Mouse (Mus musculus): ENCODE data around the gene Adora3. TPM values are rescaled to one million over a fixed set of nuclear protein-coding genes. Genes with fewer than 3 reads are reported as not detected.
A peak's percentile ranks its signal among the peaks of the same experiment; 100 is the strongest.
"Not testable (repeated sequence)": the region's sequence is repeated elsewhere in the genome, so short reads cannot be mapped to it uniquely, and the experiment has no call there.

The Adora3 gene
- total RNA-seq, 1 experiment from 2014 or later: 7.1 TPM

GRCm38 (mm10) chr3:105920743-105921142, 50.1 kb downstream of the Adora3 start:
- not testable (repeated sequence) for ATAC-seq (replicated peaks; ENCODE audit: insufficient number of reproducible peaks, low FRiP score, low TSS enrichment, poor library complexity, severe bottlenecking)

DNA sequence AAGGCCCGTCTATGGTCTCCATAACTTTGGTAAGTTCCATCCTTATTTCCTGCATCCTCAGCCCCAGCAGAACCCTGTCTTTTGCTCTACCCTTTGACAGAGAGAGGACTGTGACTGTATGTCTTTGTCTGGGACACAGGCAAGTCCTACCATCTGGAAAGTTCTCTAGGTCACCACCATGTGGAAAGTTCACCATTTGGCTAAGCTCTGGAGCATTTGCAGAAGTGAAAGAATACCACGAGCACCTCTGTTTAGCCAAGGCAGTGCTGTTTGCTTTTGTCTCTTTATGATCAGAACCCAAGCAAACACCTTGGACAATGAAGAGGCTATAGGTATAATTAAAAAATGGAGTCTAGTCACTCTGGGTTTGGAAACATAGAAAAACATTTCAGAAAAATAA, 51.3 kb downstream of the Adora3 start:
- 0 out of 2 replicates have a peak, but pooled peaks have one; percentile 23 for ATAC-seq (replicated peaks; ENCODE audit: insufficient number of reproducible peaks, low FRiP score, low TSS enrichment, poor library complexity, severe bottlenecking)

GRCm38 (mm10) chr3:105924616-105925015, 54.0 kb downstream of the Adora3 start:
- ATAC-seq (replicated peaks; ENCODE audit: insufficient number of reproducible peaks, low FRiP score, low TSS enrichment, poor library complexity, severe bottlenecking): no peak

DNA sequence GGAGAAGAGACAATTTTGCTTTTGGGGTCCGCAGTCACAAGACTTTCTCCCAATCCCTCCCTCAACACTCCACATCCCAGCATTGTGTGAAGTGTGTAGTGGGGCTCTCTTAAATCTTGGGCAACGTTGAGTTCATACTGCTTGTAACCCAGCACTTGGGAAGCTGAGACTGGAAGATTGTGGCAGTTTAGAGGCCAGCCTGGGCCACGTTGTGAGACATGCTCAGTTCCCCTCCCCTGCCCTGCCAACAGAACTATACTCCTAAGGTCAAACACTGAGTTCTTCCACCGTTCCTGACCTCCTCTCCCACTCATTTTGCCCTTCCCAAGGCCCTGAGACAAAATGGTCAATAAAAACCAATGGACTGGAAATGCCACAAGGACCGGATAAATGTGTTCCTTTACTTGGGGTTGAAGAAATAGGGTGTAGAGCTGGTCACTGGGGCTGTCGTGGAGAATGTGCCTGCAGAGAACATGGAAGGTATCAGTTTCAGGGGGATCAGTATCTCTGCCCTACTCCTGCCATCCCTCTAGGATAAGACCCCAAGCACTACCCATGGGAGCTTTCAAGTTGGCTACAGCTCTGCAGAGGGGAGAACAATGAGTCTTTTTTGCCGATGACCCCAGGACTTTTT, 57.0 kb downstream of the Adora3 start:
- ATAC-seq (replicated peaks; ENCODE audit: insufficient number of reproducible peaks, low FRiP score, low TSS enrichment, poor library complexity, severe bottlenecking): no peak

DNA sequence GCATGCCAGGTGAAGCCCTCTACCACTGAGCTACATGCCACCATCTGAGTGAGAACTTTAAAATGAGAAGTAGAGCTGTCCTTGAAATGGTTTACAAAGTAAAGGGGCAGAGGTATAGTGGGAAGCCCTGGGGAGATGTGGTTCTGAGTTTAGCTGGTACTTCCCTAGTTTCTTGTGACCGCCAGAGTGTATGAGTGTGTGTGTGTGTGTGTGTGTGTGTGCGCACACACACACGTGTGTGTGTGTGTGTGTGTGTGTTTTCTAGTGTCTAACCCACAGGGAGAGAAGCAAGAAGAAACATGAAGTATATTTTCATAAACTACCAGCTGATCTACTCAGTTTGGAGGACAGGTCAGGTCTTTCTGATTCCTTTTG, 57.5 kb downstream of the Adora3 start:
- no peak for ATAC-seq (replicated peaks; ENCODE audit: insufficient number of reproducible peaks, low FRiP score, low TSS enrichment, poor library complexity, severe bottlenecking)

DNA sequence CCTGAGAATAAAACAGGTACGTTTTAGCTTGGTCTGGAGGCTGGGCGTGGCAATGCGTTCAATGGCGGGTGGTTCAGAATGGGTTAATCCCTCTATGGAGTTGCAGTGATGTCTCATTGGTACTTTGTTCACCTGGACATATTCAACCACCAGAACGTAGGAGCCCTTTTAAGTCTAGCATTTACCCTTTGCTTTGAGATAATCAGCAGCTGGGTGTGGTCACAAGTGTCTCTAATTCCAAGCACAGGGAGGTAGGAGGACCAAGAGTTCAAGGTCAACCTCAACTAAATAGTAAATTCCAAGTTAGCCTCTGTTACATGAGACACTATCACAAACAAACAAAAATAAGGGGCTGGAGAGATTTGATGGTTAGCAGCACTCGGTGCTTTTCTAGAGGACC, 58.1 kb downstream of the Adora3 start:
- ATAC-seq (replicated peaks; ENCODE audit: insufficient number of reproducible peaks, low FRiP score, low TSS enrichment, poor library complexity, severe bottlenecking): no peak

GRCm38 (mm10) chr3:105929821-105930220, 59.2 kb downstream of the Adora3 start:
- ATAC-seq (replicated peaks; ENCODE audit: insufficient number of reproducible peaks, low FRiP score, low TSS enrichment, poor library complexity, severe bottlenecking): no peak

- no peak for ATAC-seq (replicated peaks; ENCODE audit: insufficient number of reproducible peaks, low FRiP score, low TSS enrichment, poor library complexity, severe bottlenecking)
Observed at GRCm38 (mm10) chr3:105931095-105931494, 60.4 kb downstream of the Adora3 start.

DNA sequence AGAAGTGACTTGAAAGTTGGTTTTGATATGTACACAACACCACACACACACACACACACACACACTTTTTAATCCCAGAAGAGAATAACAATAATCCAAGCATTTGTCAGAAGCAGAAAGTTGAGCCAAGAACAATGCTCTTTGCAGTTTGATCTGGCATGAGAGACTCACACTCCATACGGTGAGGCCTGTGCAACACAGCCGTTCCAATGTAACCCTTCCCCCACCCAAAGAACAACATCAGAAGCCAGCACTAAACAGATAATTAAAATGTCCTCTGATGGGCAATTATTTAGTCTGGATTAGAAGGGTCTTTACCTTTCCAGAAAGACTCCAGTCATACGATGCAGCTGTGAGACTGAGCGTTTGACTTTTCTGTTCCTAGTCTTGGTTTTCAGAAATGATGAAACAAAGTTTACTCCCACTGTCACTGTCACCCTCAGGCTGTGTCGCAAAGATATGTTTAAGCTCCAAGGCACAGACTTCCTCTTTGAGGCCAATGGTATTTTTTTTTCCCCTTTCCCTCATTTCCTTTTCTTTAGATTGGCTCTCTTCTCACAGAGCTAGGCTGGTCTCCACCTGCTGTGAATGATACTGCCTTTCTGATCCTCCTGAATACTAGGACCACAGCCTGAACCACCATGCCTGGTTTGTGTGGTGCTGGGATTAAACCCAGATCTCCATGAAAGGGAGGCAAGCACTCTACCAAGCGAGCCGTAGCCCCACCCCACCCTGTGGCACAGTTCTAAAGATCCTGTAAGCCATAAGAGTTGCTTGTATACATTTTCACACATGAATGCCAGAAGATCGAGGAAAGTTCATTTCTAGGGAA, 61.8 kb downstream of the Adora3 start, which contains the start of gene I830077J02Rik:
Gene I830077J02Rik, minus strand, starts transcription at position 425 of the 832 bp plus-strand sequence.
- peak; percentile 77 for ATAC-seq (replicated peaks; ENCODE audit: insufficient number of reproducible peaks, low FRiP score, low TSS enrichment, poor library complexity, severe bottlenecking)

GRCm38 (mm10) chr3:105933926-105934325, 63.3 kb downstream of the Adora3 start:
- ATAC-seq (replicated peaks; ENCODE audit: insufficient number of reproducible peaks, low FRiP score, low TSS enrichment, poor library complexity, severe bottlenecking): no peak

DNA sequence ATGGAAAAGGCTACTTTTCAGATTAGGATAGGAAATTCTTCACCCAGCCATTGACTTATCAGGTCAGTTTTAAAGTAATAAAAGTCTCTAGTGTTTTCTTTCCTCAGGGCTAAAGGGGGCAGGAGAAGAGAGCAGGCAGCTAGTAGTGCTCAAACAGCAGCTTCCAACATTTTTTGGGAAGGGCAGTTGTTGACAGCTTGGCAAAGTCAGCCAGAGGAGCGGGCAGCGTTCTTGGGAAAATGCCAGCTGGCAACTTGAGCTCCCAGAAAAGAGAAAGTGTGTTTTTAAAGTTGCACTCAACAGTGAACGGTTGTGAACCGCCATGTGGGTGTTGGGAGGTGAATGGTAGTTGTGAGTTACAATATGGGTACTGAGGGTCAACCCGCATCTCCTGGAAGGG, 64.4 kb downstream of the Adora3 start:
- no peak for ATAC-seq (replicated peaks; ENCODE audit: insufficient number of reproducible peaks, low FRiP score, low TSS enrichment, poor library complexity, severe bottlenecking)

DNA sequence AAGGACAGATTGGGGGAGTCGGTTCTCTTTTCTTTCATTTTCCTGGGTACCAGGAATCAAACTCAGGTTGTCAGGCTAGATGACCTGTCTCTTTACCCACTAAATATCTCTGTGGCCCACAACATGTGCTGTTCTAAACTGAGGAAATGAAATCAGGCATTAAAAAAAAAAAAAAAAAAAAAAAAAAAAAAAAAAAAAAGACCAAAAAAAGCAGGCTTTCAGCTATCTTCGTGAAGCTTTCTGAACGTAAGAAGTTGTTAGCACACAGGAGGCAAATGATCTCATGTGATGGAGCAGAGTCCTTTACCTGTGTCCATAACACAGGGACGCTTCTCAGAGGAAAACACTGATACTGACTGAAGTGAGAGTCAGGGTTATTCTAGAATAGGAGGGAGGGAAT, 65.5 kb downstream of the Adora3 start:
- no peak for ATAC-seq (replicated peaks; ENCODE audit: insufficient number of reproducible peaks, low FRiP score, low TSS enrichment, poor library complexity, severe bottlenecking)

- ATAC-seq (replicated peaks; ENCODE audit: insufficient number of reproducible peaks, low FRiP score, low TSS enrichment, poor library complexity, severe bottlenecking): no peak
Observed at GRCm38 (mm10) chr3:105951348-105951747, 80.7 kb downstream of the Adora3 start.

- ATAC-seq (replicated peaks; ENCODE audit: insufficient number of reproducible peaks, low FRiP score, low TSS enrichment, poor library complexity, severe bottlenecking): no peak
Observed at GRCm38 (mm10) chr3:105957235-105957634, 86.6 kb downstream of the Adora3 start.

GRCm38 (mm10) chr3:105958204-105958603, 87.5 kb downstream of the Adora3 start:
- no peak for ATAC-seq (replicated peaks; ENCODE audit: insufficient number of reproducible peaks, low FRiP score, low TSS enrichment, poor library complexity, severe bottlenecking)

Other genes with a start within 250 kb of the Adora3 start
- 16.4 to 28.9 TPM (median 20.6 TPM) in 3 replicates for gene Ddx20, start 183.3 kb upstream of the Adora3 start, total RNA-seq (2017)
- 0.21 to 0.29 TPM in 2 of 3 replicates, not detected in the other for gene Inka2, start 166.3 kb upstream of the Adora3 start, total RNA-seq (2017)
- gene Rap1a, start 69.5 kb upstream of the Adora3 start, total RNA-seq (2017): 424 to 819 TPM (median 731 TPM) in 3 replicates
- 0.39 to 3.4 TPM (median 2.0 TPM) in 3 replicates for gene Tmigd3, start within 50 bp of the Adora3 start, total RNA-seq (2017)
- 39.0 to 51.7 TPM (median 50.2 TPM) in 3 replicates for gene I830077J02Rik, start 61.8 kb downstream of the Adora3 start, total RNA-seq (2017)
- 10.7 to 20.3 TPM (median 12.9 TPM) in 3 replicates for gene Wdr77, start 88.5 kb downstream of the Adora3 start, total RNA-seq (2017)
- gene Atp5f1, start 89.2 kb downstream of the Adora3 start, total RNA-seq (2017): 316 to 456 TPM (median 356 TPM) in 3 replicates
- gene Ovgp1, start 102.9 kb downstream of the Adora3 start, total RNA-seq (2017): 0.95 to 3.8 TPM (median 2.4 TPM) in 3 replicates
- not detected in 3 replicates for gene Pifo, start 143.8 kb downstream of the Adora3 start, total RNA-seq (2017)
- gene Chil5, start 162.0 kb downstream of the Adora3 start, total RNA-seq (2017): 1.1 to 4.9 TPM in 2 of 3 replicates, not detected in the other
- gene Chia1, start 242.4 kb downstream of the Adora3 start, total RNA-seq (2017): not detected in 3 replicates